Mouse (Mus musculus) effector memory CD4-positive, alpha-beta T cell, adult 5 months (primary cell): ENCODE results near the gene Atf7ip. TPM values are rescaled to one million over a fixed set of nuclear protein-coding genes. Genes with fewer than 3 reads are reported as not detected.

Source experiments
- polyA plus RNA-seq: library from polyadenylated mRNA; unstranded; fragments of 100-300 nt; shearing (Covaris generic); gene quantifications from one replicate; pipeline ENCODE4 v1.2.1, GENCODE M21; 2017

The Atf7ip gene
- 119 TPM for polyA plus RNA-seq

DNA sequence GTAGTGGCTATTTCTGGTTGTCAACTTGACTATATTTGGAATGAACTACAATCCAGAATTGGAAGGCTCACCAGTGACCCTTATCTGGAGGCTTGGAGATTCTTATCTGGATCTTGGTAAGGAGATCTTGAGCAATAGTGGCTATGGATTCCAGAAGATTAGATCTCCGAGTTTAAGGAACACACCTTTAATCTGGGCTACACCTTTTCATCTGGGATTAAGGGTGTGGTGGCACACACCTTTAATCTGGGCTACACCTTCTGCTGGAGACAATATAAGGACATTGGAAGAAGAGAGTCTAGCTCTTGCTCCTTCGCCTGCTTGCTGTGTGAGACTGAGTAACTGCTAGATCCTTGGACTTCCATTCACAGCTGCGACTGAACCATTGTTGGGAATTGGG lies at the start of gene Atf7ip:
TSS of gene Atf7ip (plus strand) at position 301 of the 400 bp plus-strand sequence.

Other genes starting within 250 kb of the Atf7ip start
- not detected for gene Gm8994, start 178.6 kb upstream of the Atf7ip start, polyA plus RNA-seq
- gene E330021D16Rik, start 90.6 kb upstream of the Atf7ip start, polyA plus RNA-seq: not detected
- gene Plbd1, start 155.8 kb downstream of the Atf7ip start, polyA plus RNA-seq: 0.17 TPM